Mouse (Mus musculus): Measurements from ENCODE around the gene Ccz1.

Gene Ccz1

DNA sequence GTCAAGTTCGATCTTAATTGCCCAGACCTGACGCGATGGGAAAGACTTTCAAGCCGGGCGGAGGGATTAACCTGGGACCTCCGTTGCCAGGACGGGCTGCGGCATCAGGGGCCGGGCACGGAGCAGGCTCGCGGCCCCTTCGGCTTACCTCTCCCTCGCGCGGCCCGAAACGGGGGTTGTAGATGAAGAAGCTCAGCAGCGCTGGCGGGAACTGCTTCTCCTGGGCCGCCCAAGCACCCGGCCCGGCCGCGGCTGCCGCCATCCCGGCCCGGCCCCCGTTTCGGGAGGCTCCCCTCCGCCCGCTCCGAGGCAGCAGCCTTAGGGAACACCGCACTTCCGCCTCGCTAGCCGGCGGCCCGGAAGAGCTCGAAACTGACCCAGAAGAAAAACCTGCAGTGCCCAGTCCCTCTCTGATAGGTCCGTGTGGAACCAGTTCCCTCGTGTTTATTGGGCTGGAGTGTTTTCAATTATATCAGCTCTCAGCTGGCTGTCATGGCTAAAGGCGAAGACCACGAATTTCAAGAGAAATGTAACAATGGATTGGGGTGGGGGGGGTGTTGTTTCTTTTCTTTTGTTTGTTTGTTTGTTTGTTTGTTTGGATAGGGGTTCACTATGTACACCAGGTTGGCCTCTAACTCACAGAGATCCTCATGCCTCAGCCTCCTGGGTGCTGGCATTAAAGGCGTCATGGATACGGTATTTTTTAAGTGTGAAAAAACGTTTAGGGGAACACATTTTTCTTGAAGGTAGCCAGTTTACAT, at the start of gene Ccz1:
Gene Ccz1 (minus strand): TSS at position 327 of the 761 bp plus-strand sequence.
- Histone ChIP-seq H3K4me3 (replicated peaks; ENCODE audit: low read length) (peak within 1 kb of the TSS; percentile 96), H3K4me1 (replicated peaks; ENCODE audit: low read depth, low read length) (peaks cover 8% of the 10 kb centered on the region), H3K27me3 (ENCODE audit: insufficient read depth, low read length) (no peaks in the 10 kb centered on the region), H3K36me3 (ENCODE audit: insufficient read depth, low read length) (peaks cover 29% of the 10 kb centered on the region), H3K9me3 (ENCODE audit: low read length) (no peaks in the 10 kb centered on the region)
- TF ChIP-seq POU5F1 (IDR thresholded peaks at IDR 0.05; ENCODE audit: borderline replicate concordance, low read length) (no peak), NANOG (IDR thresholded peaks at IDR 0.05; ENCODE audit: borderline replicate concordance, low read length) (no peak), CTCF (conservative IDR thresholded peaks at IDR 0.05; ENCODE audit: low read length) (no peak)

DNA sequence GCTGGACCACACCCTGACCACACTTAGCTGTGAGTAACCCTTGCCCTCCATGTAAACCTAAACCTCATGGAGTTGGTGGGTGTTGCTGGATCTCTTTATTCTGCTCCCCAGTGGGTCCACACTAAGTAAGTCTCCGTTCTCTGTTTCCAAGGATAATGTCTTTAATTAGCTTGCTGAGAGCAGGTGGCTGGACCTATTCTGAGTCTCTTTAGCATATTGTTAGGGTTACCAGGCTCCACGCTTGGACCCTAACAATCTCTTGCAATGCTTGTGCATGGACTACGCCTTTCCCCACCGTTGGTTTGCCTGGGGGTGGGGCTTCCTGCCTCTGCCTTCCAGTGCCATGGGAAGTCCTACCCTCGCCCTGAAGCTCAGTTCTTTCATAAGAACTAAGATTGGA, 49.4 kb upstream of the Ccz1 start:
- TF ChIP-seq CTCF (conservative IDR thresholded peaks at IDR 0.05; ENCODE audit: low read length) (no peak), NANOG (IDR thresholded peaks at IDR 0.05; ENCODE audit: borderline replicate concordance, low read length) (no peak), POU5F1 (IDR thresholded peaks at IDR 0.05; ENCODE audit: borderline replicate concordance, low read length) (no peak)

DNA sequence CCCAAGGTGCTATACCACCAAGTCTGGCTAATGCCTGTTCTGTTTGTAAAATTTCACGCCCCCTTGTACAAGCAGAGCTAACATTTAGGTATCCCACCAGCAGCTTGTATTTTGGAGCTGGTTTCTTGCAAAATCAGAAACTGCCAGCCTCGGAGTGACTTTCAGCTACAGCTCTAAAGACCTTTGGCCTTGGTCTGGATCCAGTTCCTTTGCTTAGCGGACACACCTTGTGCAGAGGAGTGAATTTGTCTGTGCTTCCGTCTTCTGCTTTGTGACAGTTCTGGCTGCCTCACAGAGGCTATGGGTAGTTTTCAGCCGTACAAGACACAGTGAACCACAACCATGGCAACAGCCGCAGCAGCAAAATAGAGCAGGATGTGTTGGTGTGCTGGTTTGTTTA, 39.7 kb upstream of the Ccz1 start:
- no peaks in the 10 kb centered on the region for H3K36me3 ChIP-seq (ENCODE audit: insufficient read depth, low read length)
- H3K9me3 ChIP-seq (ENCODE audit: low read length) = peaks cover 5% of the 10 kb centered on the region; the same call in 1 of the 2 replicates
- peaks cover 13% of the 10 kb centered on the region for H3K4me1 ChIP-seq (replicated peaks; ENCODE audit: low read depth, low read length)
- H3K4me3 ChIP-seq (replicated peaks; ENCODE audit: low read length) = no peak overlapping the region
- H3K27me3 ChIP-seq (ENCODE audit: insufficient read depth, low read length) = no peaks in the 10 kb centered on the region
- TF ChIP-seq CTCF (conservative IDR thresholded peaks at IDR 0.05; ENCODE audit: low read length) (no peak), NANOG (IDR thresholded peaks at IDR 0.05; ENCODE audit: borderline replicate concordance, low read length) (no peak), POU5F1 (IDR thresholded peaks at IDR 0.05; ENCODE audit: borderline replicate concordance, low read length) (no peak)

More for the DNA sequence above, 49.4 kb upstream of the Ccz1 start:
- no peaks in the 10 kb centered on the region for H3K27me3 ChIP-seq (ENCODE audit: insufficient read depth, low read length)
- H3K9me3 ChIP-seq (ENCODE audit: low read length) = peaks cover 5% of the 10 kb centered on the region
- peaks cover 5% of the 10 kb centered on the region for H3K4me1 ChIP-seq (replicated peaks; ENCODE audit: low read depth, low read length)
- H3K36me3 ChIP-seq (ENCODE audit: insufficient read depth, low read length) = no peaks in the 10 kb centered on the region
- H3K4me3 ChIP-seq (replicated peaks; ENCODE audit: low read length) = no peak overlapping the region

DNA sequence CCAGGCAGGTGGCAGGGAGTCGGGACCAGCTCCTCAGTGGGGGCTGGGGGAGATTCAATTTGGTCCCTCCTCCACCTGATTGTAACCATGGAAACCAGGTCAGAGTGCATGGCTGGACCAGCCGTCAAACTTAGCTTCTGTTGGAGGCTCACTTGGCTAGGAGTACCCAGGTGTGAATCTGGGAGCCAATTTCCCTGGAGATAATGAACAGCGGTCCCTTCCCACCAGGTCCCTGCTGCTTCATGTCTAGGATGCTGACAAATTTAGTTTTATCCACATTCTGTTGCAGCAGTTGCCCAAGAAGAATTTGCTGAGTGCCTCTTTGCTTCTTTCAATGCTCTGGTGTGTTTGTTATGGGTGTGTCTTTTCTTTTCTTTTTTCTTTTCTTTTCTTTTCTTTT, 38.8 kb upstream of the Ccz1 start:
- no peak overlapping the region for H3K4me3 ChIP-seq (replicated peaks; ENCODE audit: low read length)
- H3K36me3 ChIP-seq (ENCODE audit: insufficient read depth, low read length) = no peaks in the 10 kb centered on the region
- peaks cover 5% of the 10 kb centered on the region; the same call in 1 of the 2 replicates for H3K9me3 ChIP-seq (ENCODE audit: low read length)
- TF ChIP-seq CTCF (conservative IDR thresholded peaks at IDR 0.05; ENCODE audit: low read length) = no peak
- TF ChIP-seq POU5F1 (IDR thresholded peaks at IDR 0.05; ENCODE audit: borderline replicate concordance, low read length) = no peak
- TF ChIP-seq NANOG (IDR thresholded peaks at IDR 0.05; ENCODE audit: borderline replicate concordance, low read length) = no peak
- no peaks in the 10 kb centered on the region for H3K27me3 ChIP-seq (ENCODE audit: insufficient read depth, low read length)
- peaks cover 13% of the 10 kb centered on the region for H3K4me1 ChIP-seq (replicated peaks; ENCODE audit: low read depth, low read length)

DNA sequence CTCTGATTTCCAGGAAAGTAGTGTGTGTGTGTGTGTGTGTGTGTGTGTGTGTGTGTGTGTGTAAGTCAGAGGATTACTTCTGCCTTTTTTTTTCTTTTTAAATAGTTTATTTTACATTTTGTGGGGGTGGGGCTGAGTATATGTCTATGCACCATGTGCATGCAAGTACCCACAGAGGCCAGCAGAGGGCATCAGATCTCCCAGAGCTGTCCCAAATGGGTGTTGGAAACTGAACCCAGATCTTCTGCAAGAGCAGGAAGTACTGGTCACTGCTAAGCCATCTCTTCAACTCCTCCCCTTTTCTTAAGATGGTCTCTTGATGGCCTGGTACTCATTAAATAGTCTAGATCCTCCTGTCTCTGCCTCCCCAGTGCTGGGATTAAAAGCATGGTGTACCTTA, 36.6 kb upstream of the Ccz1 start:
- Histone ChIP-seq H3K9me3 (ENCODE audit: low read length) (peaks cover 5% of the 10 kb centered on the region; the same call in 1 of the 2 replicates), H3K4me3 (replicated peaks; ENCODE audit: low read length) (no peak overlapping the region), H3K36me3 (ENCODE audit: insufficient read depth, low read length) (no peaks in the 10 kb centered on the region), H3K4me1 (replicated peaks; ENCODE audit: low read depth, low read length) (peaks cover 24% of the 10 kb centered on the region), H3K27me3 (ENCODE audit: insufficient read depth, low read length) (no peaks in the 10 kb centered on the region)
- TF ChIP-seq CTCF (conservative IDR thresholded peaks at IDR 0.05; ENCODE audit: low read length) = peak; percentile 81
- TF ChIP-seq NANOG (IDR thresholded peaks at IDR 0.05; ENCODE audit: borderline replicate concordance, low read length) = no peak

DNA sequence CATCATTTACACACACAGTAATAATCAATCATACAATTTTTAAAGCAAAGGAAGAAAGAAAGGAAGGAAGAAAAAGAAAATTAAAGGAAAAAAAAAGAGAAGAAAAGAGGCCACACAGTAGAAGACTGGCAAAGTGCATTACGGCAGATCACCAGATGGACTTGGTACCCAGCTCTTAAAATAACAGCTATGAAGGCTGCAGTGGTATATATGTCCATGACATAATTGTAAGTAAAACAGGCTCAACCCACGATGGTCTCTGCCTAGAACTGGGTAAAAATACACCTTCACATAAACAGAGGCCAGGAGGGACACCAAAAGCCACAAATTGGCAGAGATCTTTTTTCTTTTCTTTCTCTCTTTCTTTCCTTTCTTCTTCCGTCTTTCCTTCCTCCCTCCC, 35.2 kb upstream of the Ccz1 start:
- Histone ChIP-seq H3K4me1 (replicated peaks; ENCODE audit: low read depth, low read length) (peaks cover 24% of the 10 kb centered on the region), H3K36me3 (ENCODE audit: insufficient read depth, low read length) (no peaks in the 10 kb centered on the region), H3K27me3 (ENCODE audit: insufficient read depth, low read length) (no peaks in the 10 kb centered on the region), H3K9me3 (ENCODE audit: low read length) (peaks cover 5% of the 10 kb centered on the region; the same call in 1 of the 2 replicates), H3K4me3 (replicated peaks; ENCODE audit: low read length) (no peak overlapping the region)
- TF ChIP-seq CTCF (conservative IDR thresholded peaks at IDR 0.05; ENCODE audit: low read length) (no peak), POU5F1 (IDR thresholded peaks at IDR 0.05; ENCODE audit: borderline replicate concordance, low read length) (no peak), NANOG (IDR thresholded peaks at IDR 0.05; ENCODE audit: borderline replicate concordance, low read length) (no peak)

DNA sequence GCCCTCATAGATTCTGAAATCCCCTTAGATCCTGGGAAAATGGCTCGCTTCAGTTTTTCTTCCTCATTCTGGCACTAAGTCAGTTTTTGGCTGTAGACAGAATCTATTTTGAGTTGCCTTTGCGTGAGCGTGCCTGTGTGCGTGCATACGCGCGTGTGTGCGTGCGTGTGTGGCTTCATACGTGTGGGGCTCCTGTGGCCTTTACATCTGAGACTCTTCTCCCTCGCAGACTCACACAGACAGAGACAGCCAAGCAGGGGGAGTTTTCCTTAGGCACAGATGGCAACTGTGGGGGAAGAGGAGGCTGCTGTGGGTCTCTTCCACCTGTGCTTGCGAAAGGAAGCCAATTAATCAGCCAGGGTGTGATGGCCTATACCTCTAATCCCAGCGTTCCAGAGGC, 32.6 kb upstream of the Ccz1 start:
- no peak for TF ChIP-seq POU5F1 (IDR thresholded peaks at IDR 0.05; ENCODE audit: borderline replicate concordance, low read length)
- TF ChIP-seq CTCF (conservative IDR thresholded peaks at IDR 0.05; ENCODE audit: low read length) = no peak
- no peak for TF ChIP-seq NANOG (IDR thresholded peaks at IDR 0.05; ENCODE audit: borderline replicate concordance, low read length)
- H3K27me3 ChIP-seq (ENCODE audit: insufficient read depth, low read length) = no peaks in the 10 kb centered on the region
- H3K4me3 ChIP-seq (replicated peaks; ENCODE audit: low read length) = no peak overlapping the region
- H3K4me1 ChIP-seq (replicated peaks; ENCODE audit: low read depth, low read length) = peaks cover 13% of the 10 kb centered on the region
- H3K9me3 ChIP-seq (ENCODE audit: low read length) = no peaks in the 10 kb centered on the region
- H3K36me3 ChIP-seq (ENCODE audit: insufficient read depth, low read length) = no peaks in the 10 kb centered on the region

DNA sequence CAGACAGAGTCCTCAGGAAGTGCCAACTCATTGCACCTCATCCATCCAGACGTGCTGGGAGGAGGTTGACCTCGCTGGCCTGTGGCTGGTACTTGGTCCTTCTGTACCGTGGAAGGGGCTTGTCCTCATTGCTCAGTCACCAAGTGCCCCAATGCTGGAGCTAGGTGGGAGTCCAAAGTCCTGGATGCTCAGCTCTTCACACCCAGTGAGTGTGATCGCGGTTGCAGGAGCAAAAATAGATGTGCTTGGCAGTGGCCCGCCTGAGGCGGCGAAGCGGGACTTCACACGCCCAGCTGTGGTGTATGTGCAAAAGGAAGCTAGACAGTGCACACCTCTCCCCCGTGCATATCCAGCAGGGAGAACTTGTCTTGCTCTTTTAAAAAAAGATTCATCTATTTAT, 28.5 kb upstream of the Ccz1 start:
- no peaks in the 10 kb centered on the region for H3K27me3 ChIP-seq (ENCODE audit: insufficient read depth, low read length)
- H3K4me3 ChIP-seq (replicated peaks; ENCODE audit: low read length) = no peak overlapping the region
- TF ChIP-seq CTCF (conservative IDR thresholded peaks at IDR 0.05; ENCODE audit: low read length) = no peak
- TF ChIP-seq NANOG (IDR thresholded peaks at IDR 0.05; ENCODE audit: borderline replicate concordance, low read length) = no peak
- no peak for TF ChIP-seq POU5F1 (IDR thresholded peaks at IDR 0.05; ENCODE audit: borderline replicate concordance, low read length)
- H3K4me1 ChIP-seq (replicated peaks; ENCODE audit: low read depth, low read length) = peaks cover 35% of the 10 kb centered on the region
- H3K36me3 ChIP-seq (ENCODE audit: insufficient read depth, low read length) = no peaks in the 10 kb centered on the region
- H3K9me3 ChIP-seq (ENCODE audit: low read length) = no peaks in the 10 kb centered on the region
